Mouse (Mus musculus): ENCODE results near the gene Anxa5.
A peak's percentile ranks its signal among the peaks of the same experiment; 100 is the strongest.

Anxa5 gene

GRCm38 (mm10) chr3:36488899-36489589 is 13.3 kb upstream of the Anxa5 start:
- DNase-seq (ENCODE audit: low spot score in 2 of 2), result no peak

- no peak for DNase-seq (ENCODE audit: low spot score in 2 of 2)
Observed at GRCm38 (mm10) chr3:36488367-36488766, 12.7 kb upstream of the Anxa5 start.

- no peak for DNase-seq (ENCODE audit: low spot score in 2 of 2)
Observed at GRCm38 (mm10) chr3:36486881-36487280, 11.2 kb upstream of the Anxa5 start.

- DNase-seq (ENCODE audit: low spot score in 2 of 2), result no peak
Observed at GRCm38 (mm10) chr3:36486176-36486575, 10.5 kb upstream of the Anxa5 start.

- no peak for DNase-seq (ENCODE audit: low spot score in 2 of 2)
Observed at GRCm38 (mm10) chr3:36484292-36484691, 8.6 kb upstream of the Anxa5 start.

- DNase-seq (ENCODE audit: low spot score in 2 of 2), result no peak
Observed at GRCm38 (mm10) chr3:36482940-36483339, 7.2 kb upstream of the Anxa5 start.

- no peak for DNase-seq (ENCODE audit: low spot score in 2 of 2)
Observed at GRCm38 (mm10) chr3:36481776-36482193, 6.1 kb upstream of the Anxa5 start.

GRCm38 (mm10) chr3:36480486-36480885 is 4.8 kb upstream of the Anxa5 start:
- no peak for DNase-seq (ENCODE audit: low spot score in 2 of 2)

- peak; percentile 38 to 55 for DNase-seq (ENCODE audit: low spot score in 2 of 2)
Observed at GRCm38 (mm10) chr3:36478776-36479175, 3.1 kb upstream of the Anxa5 start.

GRCm38 (mm10) chr3:36476261-36477155 is 814 bp upstream of the Anxa5 start:
- no peak for DNase-seq (ENCODE audit: low spot score in 2 of 2)

GRCm38 (mm10) chr3:36474938-36475483 is 683 bp downstream of the Anxa5 start:
- DNase-seq (ENCODE audit: low spot score in 2 of 2), result peak; percentile 26 to 74

- no peak for DNase-seq (ENCODE audit: low spot score in 2 of 2)
Observed at GRCm38 (mm10) chr3:36474421-36474820, 1.3 kb downstream of the Anxa5 start.

- no peak for DNase-seq (ENCODE audit: low spot score in 2 of 2)
Observed at GRCm38 (mm10) chr3:36473222-36473621, 2.5 kb downstream of the Anxa5 start.

GRCm38 (mm10) chr3:36471856-36472255 is 3.8 kb downstream of the Anxa5 start:
- no peak for DNase-seq (ENCODE audit: low spot score in 2 of 2)

GRCm38 (mm10) chr3:36468871-36469270 is 6.8 kb downstream of the Anxa5 start:
- no peak for DNase-seq (ENCODE audit: low spot score in 2 of 2)

GRCm38 (mm10) chr3:36467632-36468031 is 8.1 kb downstream of the Anxa5 start:
- peak; percentile 24 to 39 for DNase-seq (ENCODE audit: low spot score in 2 of 2)

GRCm38 (mm10) chr3:36465538-36465937 is 10.2 kb downstream of the Anxa5 start:
- DNase-seq (ENCODE audit: low spot score in 2 of 2), result no peak

GRCm38 (mm10) chr3:36462348-36462747 is 13.3 kb downstream of the Anxa5 start:
- DNase-seq (ENCODE audit: low spot score in 2 of 2), result no peak

- no peak for DNase-seq (ENCODE audit: low spot score in 2 of 2)
Observed at GRCm38 (mm10) chr3:36461819-36462218, 13.9 kb downstream of the Anxa5 start.

- no peak for DNase-seq (ENCODE audit: low spot score in 2 of 2)
Observed at GRCm38 (mm10) chr3:36460717-36461116, 15.0 kb downstream of the Anxa5 start.

- DNase-seq (ENCODE audit: low spot score in 2 of 2), result peak; percentile 22 to 43
Observed at GRCm38 (mm10) chr3:36455566-36455965, 20.1 kb downstream of the Anxa5 start.

- DNase-seq (ENCODE audit: low spot score in 2 of 2), result no peak
Observed at GRCm38 (mm10) chr3:36455124-36455523, 20.6 kb downstream of the Anxa5 start.

GRCm38 (mm10) chr3:36452502-36452901 is 23.2 kb downstream of the Anxa5 start:
- no peak for DNase-seq (ENCODE audit: low spot score in 2 of 2)
